Comparison of ENCODE assay signal across 22 mouse cellular contexts in genomic region chr10:117650725-117651124, GRCm38 (mm10). TPM values are rescaled to one million over a fixed set of nuclear protein-coding genes. Genes with fewer than 3 reads are reported as not detected.
DNase-seq lines count a peak whose midpoint lies in the region; TF ChIP-seq lines count a peak whose summit lies in the region.
"Had no signal": no experiment of that assay in that cellular context is flagged by ENCODE, and none has a peak within 500 bp of the region (broad histone marks: within the 10 kb centered on the region; RNA-seq: fewer than 3 reads in every experiment).

No protein-coding gene starts in this region.

- no peak for TF ChIP-seq POLR2A in ES-Bruce4 (IDR thresholded peaks at IDR 0.05; ENCODE audit: insufficient read depth, low read length)
- TF ChIP-seq POLR2A in kidney, adult 2 months (IDR thresholded peaks at IDR 0.05; ENCODE audit: low read depth, low read length) = no peak

- no peak overlapping the region for H3K4me3 ChIP-seq in ES-Bruce4 (ENCODE audit: low read depth, low read length)
- no peak overlapping the region for H3K4me3 ChIP-seq in kidney, adult 2 months (ENCODE audit: insufficient read depth, low read depth, low read length)
- H3K4me3 ChIP-seq: embryonic facial prominence, embryonic 13.5 days; embryonic facial prominence, embryonic 15.5 days; erythroblast, embryonic 14.5 days; forebrain, embryonic 10.5 days; forebrain, embryonic 12.5 days had no signal

- H3K27me3 ChIP-seq in ES-Bruce4 (ENCODE audit: control insufficient read depth, insufficient read depth, low read length, poor library complexity, severe bottlenecking) = no peaks in the 10 kb centered on the region
- H3K27me3 ChIP-seq in kidney, adult 2 months (replicated peaks; ENCODE audit: control insufficient read depth, insufficient read depth, low read length) = no peaks in the 10 kb centered on the region
- H3K27me3 ChIP-seq: CH12.LX; embryonic facial prominence, embryonic 13.5 days; embryonic facial prominence, embryonic 15.5 days; forebrain, embryonic 12.5 days; Patski had no signal

- H3K9ac ChIP-seq in ES-Bruce4 (ENCODE audit: low read depth, poor library complexity, severe bottlenecking) = no peak overlapping the region
- H3K9ac ChIP-seq: embryonic facial prominence, embryonic 13.5 days; embryonic facial prominence, embryonic 15.5 days; forebrain, embryonic 12.5 days had no signal

- TF ChIP-seq CTCF in ES-Bruce4 (IDR thresholded peaks at IDR 0.05; ENCODE audit: low read depth, low read length) = no peak
- TF ChIP-seq CTCF in kidney, adult 2 months (conservative IDR thresholded peaks at IDR 0.05; ENCODE audit: insufficient read depth, insufficient read length, low read depth, low read length) = no peak

- DNase-seq in ZHBTc4 (ENCODE audit: low read depth, low spot score) = peak; percentile 45
- DNase-seq in induced T-regulatory cell, adult 2 months (ENCODE audit: low read depth) = peak; percentile 51
- no peak for DNase-seq in cerebellum, adult 11 months
- no peak for DNase-seq in kidney, adult 2 months
- DNase-seq: adrenal gland, adult 8-10 months; adrenal gland, postnatal 14 days; adrenal gland, postnatal 36 days; cerebellum, adult 18-20 months; cerebellum, adult 8-10 months; cerebellum, adult 9-11 months; cerebellum, postnatal 14 days; cerebellum, postnatal 36 days; embryo, embryonic 11 days had no signal

- TF ChIP-seq EP300 in ES-Bruce4 (IDR thresholded peaks at IDR 0.05; ENCODE audit: insufficient read depth, low read depth, low read length) = 0 out of 2 replicates have a peak, but pooled peaks have one; percentile 45

- no peaks in the 10 kb centered on the region for H3K9me3 ChIP-seq in ES-Bruce4 (replicated peaks; ENCODE audit: control insufficient read depth, insufficient read depth, low read length, poor library complexity, severe bottlenecking)
- H3K9me3 ChIP-seq: embryonic facial prominence, embryonic 13.5 days; embryonic facial prominence, embryonic 15.5 days; forebrain, embryonic 10.5 days; forebrain, embryonic 12.5 days; G1E had no signal

- H3K27ac ChIP-seq in ES-Bruce4 (ENCODE audit: insufficient read depth, low read length) = no peak overlapping the region
- H3K27ac ChIP-seq in kidney, adult 2 months (ENCODE audit: insufficient read depth, low read depth, low read length) = no peak overlapping the region
- H3K27ac ChIP-seq: embryonic facial prominence, embryonic 13.5 days; embryonic facial prominence, embryonic 15.5 days; forebrain, embryonic 10.5 days; forebrain, embryonic 12.5 days had no signal

- WGBS in kidney, adult 2 months = 92% methylated on average over 7 of the region's 7 CpGs

- no peaks in the 10 kb centered on the region for H3K4me1 ChIP-seq in ES-Bruce4 (ENCODE audit: control insufficient read depth, insufficient read depth, low read length)
- no peaks in the 10 kb centered on the region for H3K4me1 ChIP-seq in kidney, adult 2 months (ENCODE audit: control insufficient read depth, insufficient read depth, low read length)

- H3K36me3 ChIP-seq in ES-Bruce4 (ENCODE audit: control insufficient read depth, insufficient read depth, low read length, poor library complexity, severe bottlenecking) = no peaks in the 10 kb centered on the region
- H3K36me3 ChIP-seq in kidney, adult 2 months (ENCODE audit: control insufficient read depth, insufficient read depth, low read length) = no peaks in the 10 kb centered on the region
- H3K36me3 ChIP-seq: embryonic facial prominence, embryonic 13.5 days; embryonic facial prominence, embryonic 15.5 days; forebrain, embryonic 10.5 days; forebrain, embryonic 12.5 days; G1E had no signal

RNA-seq across cellular contexts. Expression of gene Cpm, which starts 21.4 kb away (rescaled TPM):
- polyA plus RNA-seq in ES-Bruce4 (2011; ENCODE audit: insufficient read depth, insufficient read length, low read depth, missing spikeins) = 6.7 and 7.0 TPM in 2 replicates
- polyA plus RNA-seq in kidney, adult 2 months (2012; rRNA removed) = 36.7 and 37.2 TPM in 2 replicates
- polyA plus RNA-seq: erythroblast, embryonic 14.5 days; G1E had no signal

RNA-seq across cellular contexts. Expression of gene Mdm2, which starts 59.8 kb away (rescaled TPM):
- 325 and 334 TPM in 2 replicates for polyA plus RNA-seq in ES-Bruce4 (2011; ENCODE audit: insufficient read depth, insufficient read length, low read depth, missing spikeins)
- polyA plus RNA-seq in kidney, adult 2 months (2012; rRNA removed) = 21.9 and 22.9 TPM in 2 replicates

Comparison
In these comparisons a context has a peak if more than half of its experiments do, and no peak if none do; other contexts are left out.
1. DNase-seq: peak in ZHBTc4 (single experiment) and induced T-regulatory cell, adult 2 months (single experiment); none in cerebellum, adult 11 months (single experiment) and kidney, adult 2 months (single experiment).
2. RNA of gene Mdm2, which starts 59.8 kb away (polyA plus RNA-seq): 325 to 334 TPM in ES-Bruce4; 21.9 to 22.9 TPM in kidney, adult 2 months; every median in the first group is over 10 times any median in the second.